Mouse (Mus musculus) C2C12 (cell line): Measurements from ENCODE around the gene Gm20388. TPM values are rescaled to one million over a fixed set of nuclear protein-coding genes. Genes with fewer than 3 reads are reported as not detected.

Experiments
- H3K27me3 ChIP-seq: one replicate; pipeline ENCODE4 v1.6.1; 2011; ENCODE audit not compliant: control insufficient read depth, insufficient read depth, insufficient read length
- H3K36me3 ChIP-seq: one replicate; pipeline ENCODE4 v1.6.1; 2011; ENCODE audit not compliant: control insufficient read depth, insufficient read depth
- H3K4me3 ChIP-seq: one replicate; pipeline ENCODE4 v1.5.1; 2011; ENCODE audit warnings: mild to moderate bottlenecking, control low read depth; ENCODE audit not compliant: poor library complexity, insufficient read depth, severe bottlenecking
- H3K79me2 ChIP-seq: one replicate; pipeline ENCODE4 v1.6.1; 2011; ENCODE audit not compliant: control insufficient read depth, insufficient read depth
- H3K79me3 ChIP-seq: one replicate; pipeline ENCODE4 v1.6.1; 2011; ENCODE audit warnings: low read depth, control low read depth
- H3ac ChIP-seq: one replicate; pipeline ENCODE3; 2011; ENCODE audit warnings: low read depth; ENCODE audit not compliant: control insufficient read depth, insufficient read length
- CEBPB ChIP-seq: IDR thresholded peaks from one replicate; pipeline ENCODE4 v1.6.1; 2011; ENCODE audit warnings: low read depth, mild to moderate bottlenecking, control low read depth, moderate library complexity
- CTCF ChIP-seq: IDR thresholded peaks from one replicate; pipeline ENCODE4 v1.5.1; 2011; ENCODE audit not compliant: control insufficient read depth, insufficient read depth, insufficient read length
- FOSL1 ChIP-seq: IDR thresholded peaks from one replicate; pipeline ENCODE4 v1.8.0; 2011; ENCODE audit warnings: mild to moderate bottlenecking, low read length; ENCODE audit not compliant: poor library complexity, insufficient read depth, severe bottlenecking
- MAX ChIP-seq: IDR thresholded peaks from one replicate; pipeline ENCODE4 v1.6.1; 2011; ENCODE audit warnings: mild to moderate bottlenecking, control low read depth
- MYOD1 ChIP-seq: IDR thresholded peaks from one replicate; pipeline ENCODE4 v1.6.1; 2011; ENCODE audit warnings: low read depth; ENCODE audit not compliant: control insufficient read depth, insufficient read length
- MYOG ChIP-seq: IDR thresholded peaks from one replicate; pipeline ENCODE4 v1.6.1; 2011; ENCODE audit not compliant: control insufficient read depth, insufficient read length; ENCODE audit errors: extremely low read depth
- USF1 ChIP-seq: IDR thresholded peaks from one replicate; pipeline ENCODE4 v1.6.1; 2011; ENCODE audit warnings: low read depth, mild to moderate bottlenecking, control low read depth, moderate library complexity
- polyA plus RNA-seq: library from polyadenylated mRNA; unstranded; fragments of >200 nt; fragmentation: generic; extraction: Trizol; gene quantifications from one replicate; pipeline ENCODE4 v1.2.1, GENCODE M21; 2012; ENCODE audit warnings: missing spikeins

Gm20388 gene
- polyA plus RNA-seq, 1 experiment: 15.0 TPM

DNA sequence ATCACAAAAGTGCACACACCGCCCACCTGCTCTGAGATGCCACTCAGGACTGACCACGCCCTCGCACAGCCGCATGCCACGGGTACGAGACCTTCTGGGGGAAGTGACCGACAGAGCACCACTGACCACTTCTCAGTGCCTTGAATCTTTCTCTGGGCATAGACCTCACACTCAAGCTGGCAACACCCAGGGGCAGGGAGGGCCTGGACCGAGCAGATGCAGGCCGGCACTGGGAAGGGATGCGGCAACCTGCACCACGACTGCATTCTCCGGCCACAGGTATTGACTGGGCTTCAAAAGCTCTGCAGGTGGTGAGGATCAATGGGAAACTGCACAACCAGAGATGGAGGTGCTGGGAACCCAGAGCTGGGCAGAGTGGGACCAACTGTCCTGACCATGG is 1691.8 kb downstream of the Gm20388 start:
- Histone ChIP-seq H3K79me3 (no peaks in the 10 kb centered on the region), H3K36me3 (peaks cover 65% of the 10 kb centered on the region), H3K79me2 (no peaks in the 10 kb centered on the region), H3K27me3 (no peaks in the 10 kb centered on the region), H3ac (no peak overlapping the region), H3K4me3 (no peak overlapping the region)
- no peak for TF ChIP-seq MAX
- TF ChIP-seq CEBPB: no peak
- no peak for TF ChIP-seq MYOD1
- no peak for TF ChIP-seq MYOG
- no peak for TF ChIP-seq USF1
- TF ChIP-seq FOSL1: no peak
- no peak for TF ChIP-seq CTCF

DNA sequence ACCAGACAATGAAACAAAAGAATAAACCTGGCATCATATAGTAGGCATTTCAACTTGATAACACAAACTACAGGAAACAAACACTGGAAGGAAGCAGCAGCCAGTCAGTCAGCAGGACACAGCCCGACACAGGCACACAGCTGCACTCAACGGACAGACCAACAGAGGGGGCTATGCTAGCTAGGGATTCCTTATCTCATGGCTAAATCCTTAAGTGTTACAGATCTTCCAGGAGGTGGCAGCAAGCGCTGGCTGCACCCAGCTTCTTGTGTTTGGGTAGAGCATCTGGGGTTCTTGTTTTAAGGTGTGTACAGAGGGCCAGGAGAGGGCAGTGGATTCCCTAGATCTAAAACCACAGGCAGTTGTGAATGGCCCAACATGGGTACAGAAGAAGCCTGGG is 1692.2 kb downstream of the Gm20388 start:
- no peak for TF ChIP-seq CEBPB
- peak; percentile 86 for TF ChIP-seq CTCF
- Histone ChIP-seq H3K4me3 (no peak overlapping the region), H3K79me3 (no peaks in the 10 kb centered on the region), H3K27me3 (no peaks in the 10 kb centered on the region), H3K79me2 (no peaks in the 10 kb centered on the region), H3ac (no peak overlapping the region), H3K36me3 (peaks cover 63% of the 10 kb centered on the region)

DNA sequence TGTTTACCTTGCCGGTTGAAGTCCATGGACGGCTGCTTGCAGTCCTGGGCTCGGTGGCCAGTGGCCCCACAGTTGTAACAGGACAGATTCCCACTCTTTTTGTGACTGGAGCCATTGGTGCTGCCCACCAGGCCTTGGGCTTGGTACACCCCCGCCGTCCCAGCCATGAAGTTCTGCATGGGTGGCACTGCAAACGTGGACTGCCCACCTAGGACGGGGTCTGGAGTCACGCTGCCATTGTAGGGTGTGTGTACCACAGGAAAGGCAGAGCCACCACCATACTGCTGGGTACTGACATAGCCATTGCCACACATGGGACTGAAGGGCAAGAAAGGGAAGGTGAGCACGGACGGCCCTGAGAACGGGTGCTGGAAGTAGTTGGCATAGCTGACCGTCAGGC is 1693.2 kb downstream of the Gm20388 start:
- H3K4me3 ChIP-seq: no peak overlapping the region
- peaks cover 66% of the 10 kb centered on the region for H3K36me3 ChIP-seq
- H3ac ChIP-seq: no peak overlapping the region

DNA sequence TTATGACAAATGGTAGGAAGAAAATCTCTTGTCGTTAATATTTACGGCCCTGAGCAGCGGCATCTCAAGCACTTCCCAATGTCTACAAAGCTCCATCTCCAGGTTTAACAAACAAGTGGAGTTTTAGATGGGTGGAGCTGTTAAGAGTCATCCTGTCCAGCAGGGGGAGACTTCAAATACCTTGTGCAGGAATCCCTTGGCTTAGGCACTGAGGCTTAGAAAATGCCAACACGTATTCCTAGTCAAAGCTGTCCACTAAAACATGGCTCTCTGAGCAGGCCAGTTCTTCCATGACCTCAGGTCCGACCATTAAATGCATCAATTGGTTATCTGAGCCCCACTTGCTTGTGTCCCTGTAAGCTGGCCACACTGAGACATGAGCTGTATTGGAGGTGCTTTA is 1697.0 kb downstream of the Gm20388 start:
- peaks cover 2% of the 10 kb centered on the region for H3K79me3 ChIP-seq
- no peak overlapping the region for H3ac ChIP-seq
- H3K27me3 ChIP-seq: no peaks in the 10 kb centered on the region
- no peaks in the 10 kb centered on the region for H3K79me2 ChIP-seq
- TF ChIP-seq FOSL1 (no peak), CEBPB (no peak), CTCF (peak; percentile 3)
- peaks cover 53% of the 10 kb centered on the region for H3K36me3 ChIP-seq
- H3K4me3 ChIP-seq: no peak overlapping the region

More for the DNA sequence above, 1693.2 kb downstream of the Gm20388 start:
- no peaks in the 10 kb centered on the region for H3K79me3 ChIP-seq
- no peaks in the 10 kb centered on the region for H3K79me2 ChIP-seq
- no peaks in the 10 kb centered on the region for H3K27me3 ChIP-seq
- no peak for TF ChIP-seq CTCF
- no peak for TF ChIP-seq MYOD1
- TF ChIP-seq FOSL1: no peak
- TF ChIP-seq CEBPB: no peak
- TF ChIP-seq USF1: no peak
- TF ChIP-seq MAX: no peak
- no peak for TF ChIP-seq MYOG

DNA sequence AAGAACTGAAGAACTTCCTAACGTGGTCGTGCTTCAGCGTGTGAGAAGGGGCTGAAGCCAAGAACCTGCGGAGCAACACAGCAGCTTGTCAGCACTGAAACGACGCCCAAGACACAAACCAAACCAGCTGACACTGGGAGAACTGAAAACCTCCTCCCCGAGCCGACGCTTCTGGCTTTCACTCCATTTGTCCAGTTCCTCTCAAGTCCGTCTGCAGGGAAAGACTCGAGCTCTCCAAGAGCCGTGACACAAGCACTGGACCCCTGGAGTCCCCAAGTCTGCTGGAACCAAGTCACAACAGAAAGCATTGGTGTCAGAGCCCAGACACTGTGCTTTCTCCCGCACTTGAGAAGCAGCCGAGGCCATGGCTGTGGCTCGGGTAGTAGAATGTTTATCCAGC is 1698.6 kb downstream of the Gm20388 start:
- Histone ChIP-seq H3K79me2 (peaks cover 14% of the 10 kb centered on the region), H3K79me3 (peaks cover 8% of the 10 kb centered on the region), H3K27me3 (no peaks in the 10 kb centered on the region), H3K4me3 (no peak overlapping the region), H3K36me3 (peaks cover 49% of the 10 kb centered on the region), H3ac (no peak overlapping the region)
- TF ChIP-seq CEBPB (no peak), MYOG (no peak), USF1 (no peak), MYOD1 (no peak), MAX (no peak), FOSL1 (no peak), CTCF (no peak)

DNA sequence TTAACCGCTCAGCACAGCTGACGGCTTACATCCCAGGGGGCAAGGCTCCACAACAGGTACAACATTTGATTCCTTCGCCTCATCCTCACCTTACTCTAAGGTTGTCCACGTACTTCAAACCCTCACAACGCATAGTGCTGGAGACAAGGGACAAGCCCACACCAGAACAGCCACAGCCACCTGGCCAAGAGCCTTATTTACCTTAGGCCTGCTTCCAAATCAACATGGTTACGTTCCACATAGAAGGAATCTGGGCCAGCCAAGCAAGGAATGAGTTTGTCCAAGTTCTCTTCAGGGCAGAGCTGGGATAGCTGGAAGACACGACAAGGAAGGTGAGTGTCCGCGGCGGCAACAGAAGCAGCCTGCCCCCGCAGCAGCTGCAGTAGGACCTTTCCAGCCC is 1699.3 kb downstream of the Gm20388 start:
- Histone ChIP-seq H3K36me3 (peaks cover 49% of the 10 kb centered on the region), H3K27me3 (no peaks in the 10 kb centered on the region)
- no peak for TF ChIP-seq MAX
- TF ChIP-seq MYOG: no peak
- no peak for TF ChIP-seq FOSL1
- no peak for TF ChIP-seq CTCF

More for the DNA sequence above, 1699.3 kb downstream of the Gm20388 start:
- H3K79me2 ChIP-seq: peaks cover 21% of the 10 kb centered on the region
- H3ac ChIP-seq: no peak overlapping the region
- H3K4me3 ChIP-seq: no peak overlapping the region
- peaks cover 12% of the 10 kb centered on the region for H3K79me3 ChIP-seq
